Mouse (Mus musculus): ENCODE results near the gene Stk38l.

Gene Stk38l

DNA sequence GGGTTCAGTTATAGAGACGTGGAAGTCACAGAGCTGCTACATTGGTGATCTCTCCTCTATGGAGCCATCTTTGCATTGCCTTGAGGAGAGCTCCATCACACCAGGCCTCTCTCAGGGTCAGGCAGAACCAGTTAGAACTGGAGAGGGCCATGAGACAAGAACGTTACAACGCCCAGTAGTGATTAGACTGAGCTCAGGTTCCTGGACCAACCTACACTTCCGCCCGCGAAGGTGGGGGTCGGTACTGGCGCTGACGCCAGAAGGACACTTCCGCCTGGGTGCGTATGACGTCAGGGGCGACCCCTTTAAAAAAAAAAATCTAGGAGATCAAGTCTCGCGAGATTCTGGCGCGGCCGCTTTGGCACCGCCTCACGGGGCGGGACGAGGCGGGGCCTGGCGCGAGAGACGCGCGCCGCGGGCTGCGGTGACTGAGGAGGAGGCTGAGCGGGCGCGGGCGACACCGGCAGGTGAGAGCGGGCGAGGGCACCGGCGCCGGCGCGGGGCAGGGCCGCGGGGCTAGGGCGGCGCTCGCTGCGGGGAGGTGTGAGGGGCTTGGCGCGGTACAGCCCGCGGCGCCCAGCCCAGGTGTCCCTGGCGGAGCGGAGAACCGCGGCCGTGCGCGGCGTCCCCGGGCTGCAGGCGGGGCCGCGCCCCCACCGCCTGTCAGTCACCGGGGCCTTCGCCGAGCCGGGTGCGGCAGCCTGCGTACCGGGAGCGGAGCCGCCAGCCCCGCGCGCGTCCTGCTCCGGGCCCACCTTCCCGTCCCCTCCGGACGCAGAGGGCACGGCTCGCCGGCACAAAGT lies at the start of gene Stk38l:
TSS of gene Stk38l (plus strand) at position 415 of the 803 bp plus-strand sequence.
- peak; percentile 91 to 93 for DNase-seq

GRCm38 (mm10) chr6:146676904-146677303 lies 47.9 kb upstream of the Stk38l start:
- no peak for DNase-seq

GRCm38 (mm10) chr6:146678136-146679070 lies 46.4 kb upstream of the Stk38l start:
- no peak for DNase-seq

GRCm38 (mm10) chr6:146683881-146684280 lies 40.9 kb upstream of the Stk38l start:
- no peak for DNase-seq

- peak; percentile 74 to 78 for DNase-seq
Observed at GRCm38 (mm10) chr6:146685781-146686308, 39.0 kb upstream of the Stk38l start.

- peak; percentile 21 to 27 for DNase-seq
Observed at GRCm38 (mm10) chr6:146686463-146687196, 38.2 kb upstream of the Stk38l start.

DNA sequence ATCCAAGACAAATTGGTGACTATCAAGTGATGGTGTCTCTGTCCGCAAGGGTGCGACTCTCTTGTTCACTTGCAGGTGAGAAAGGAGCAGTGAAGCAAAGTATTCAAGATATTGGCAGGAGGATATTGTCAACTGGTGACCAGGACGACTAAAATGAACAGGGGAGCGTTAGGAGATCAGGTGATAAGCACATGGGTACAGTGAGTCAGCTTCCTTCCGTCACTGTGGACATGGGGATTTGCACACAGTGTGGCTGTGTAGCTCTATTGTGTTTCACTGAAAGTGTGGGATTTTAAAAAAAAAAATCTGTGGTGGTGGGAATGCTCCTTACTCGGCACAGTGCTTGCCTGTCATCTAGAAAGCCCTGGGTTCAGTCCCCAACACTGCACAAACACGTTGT lies 36.8 kb upstream of the Stk38l start:
- DNase-seq, result no peak

GRCm38 (mm10) chr6:146688861-146689260 lies 35.9 kb upstream of the Stk38l start:
- DNase-seq, result no peak

GRCm38 (mm10) chr6:146697767-146698166 lies 27.0 kb upstream of the Stk38l start:
- DNase-seq, result no peak

DNA sequence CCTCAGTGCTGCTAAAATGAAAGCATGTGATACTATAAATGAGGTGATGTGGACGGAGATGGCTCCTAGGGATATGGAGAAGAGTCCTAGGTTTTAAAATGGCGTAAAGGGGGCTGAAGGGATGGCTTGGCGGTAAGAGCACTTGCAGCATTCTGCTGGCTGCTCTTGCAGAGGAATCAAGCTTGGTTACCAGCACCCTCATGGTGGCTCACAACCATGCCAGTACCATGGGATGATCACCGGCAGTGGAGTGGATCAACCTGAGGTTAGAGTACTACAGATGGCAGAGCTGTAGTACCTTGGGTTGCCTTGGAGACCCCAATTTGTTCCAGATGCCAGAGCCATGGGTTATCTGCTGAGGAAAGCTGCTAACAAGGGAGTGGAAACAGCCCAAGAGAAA lies 26.4 kb upstream of the Stk38l start:
- DNase-seq, result no peak

DNA sequence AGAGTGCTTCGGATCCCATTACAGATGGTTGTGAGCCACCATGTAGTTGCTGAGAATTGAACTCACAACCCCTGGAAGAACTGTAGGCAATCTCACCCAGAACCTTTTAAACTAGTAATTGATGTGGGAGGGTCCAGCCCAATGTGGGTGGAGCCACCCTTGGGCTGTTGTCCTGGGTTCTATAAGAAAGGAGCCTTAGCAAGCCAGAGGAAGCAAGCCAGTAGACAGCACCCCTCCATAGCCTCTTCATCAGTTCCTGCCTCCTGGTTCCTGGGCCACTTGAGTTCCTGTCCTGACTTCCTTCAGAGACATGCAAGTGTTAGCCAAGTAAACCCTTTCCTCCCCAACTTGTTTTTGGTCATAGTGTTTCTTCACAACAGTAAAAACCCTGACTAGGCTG lies 24.3 kb upstream of the Stk38l start:
- no peak for DNase-seq

- peak in 1 of 2 experiments; percentile 16 for DNase-seq
Observed at GRCm38 (mm10) chr6:146702126-146702881, 22.5 kb upstream of the Stk38l start.

DNA sequence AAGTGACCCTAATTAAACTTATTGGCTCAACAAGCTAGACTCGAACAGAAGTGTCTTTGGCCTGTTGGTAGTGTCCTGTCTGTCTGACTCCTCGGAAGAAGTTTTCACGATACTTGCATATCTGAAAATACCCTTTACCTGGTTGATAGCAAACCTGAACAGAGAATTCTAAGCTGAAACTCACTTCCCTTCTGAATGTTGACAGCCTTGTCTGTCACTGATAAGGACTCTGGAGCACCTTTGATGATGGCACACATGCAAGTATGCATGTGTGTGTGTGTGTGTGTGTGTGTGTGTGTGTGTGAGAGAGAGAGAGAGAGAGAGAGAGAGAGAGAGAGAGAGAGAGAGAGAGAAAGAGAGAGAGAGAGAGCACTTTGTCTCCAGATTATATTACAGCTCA lies 21.4 kb upstream of the Stk38l start:
- DNase-seq, result no peak

DNA sequence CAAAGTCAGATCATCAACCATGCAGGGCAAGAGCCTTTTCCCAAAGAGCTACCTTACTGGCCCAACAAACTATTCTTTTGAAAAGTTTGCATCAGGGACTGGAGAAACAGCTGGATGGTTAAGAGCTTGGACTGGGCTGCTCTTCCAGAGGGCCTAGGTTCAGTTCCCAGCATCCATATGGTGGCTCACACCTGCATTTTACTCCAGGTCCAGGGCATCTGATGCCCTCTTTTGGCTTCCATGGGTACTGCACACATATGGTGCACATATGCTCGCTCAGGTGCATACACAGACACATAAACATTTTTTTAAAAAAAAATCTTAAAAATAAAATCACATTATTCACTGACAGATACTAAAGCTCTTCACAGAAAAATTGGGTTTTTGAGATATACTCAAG lies 19.2 kb upstream of the Stk38l start:
- no peak for DNase-seq

GRCm38 (mm10) chr6:146719606-146720005 lies 5.2 kb upstream of the Stk38l start:
- DNase-seq, result no peak

- DNase-seq, result no peak
Observed at GRCm38 (mm10) chr6:146723805-146724204, 990 bp upstream of the Stk38l start.

DNA sequence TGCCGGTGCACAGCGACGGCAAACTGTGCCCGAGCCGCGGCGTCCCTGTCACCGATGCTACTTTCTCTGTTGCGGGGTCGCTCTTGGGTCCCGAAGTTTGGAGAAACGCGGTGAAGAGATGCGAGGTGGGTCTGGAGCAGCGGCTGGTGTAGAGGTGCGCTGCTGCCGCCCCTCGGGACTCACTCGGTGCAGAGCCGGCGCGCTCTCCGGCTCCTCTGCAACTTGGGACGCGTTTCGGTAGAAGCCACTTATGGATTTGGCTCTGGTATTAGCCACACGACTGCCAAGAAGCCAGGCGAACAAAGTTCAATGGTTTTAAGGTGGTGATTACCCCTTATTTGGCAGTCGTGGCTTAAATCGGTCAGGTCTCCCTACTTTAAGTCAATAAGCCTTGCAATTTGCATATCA lies 593 bp downstream of the Stk38l start:
- DNase-seq, result peak; percentile 24 to 28

DNA sequence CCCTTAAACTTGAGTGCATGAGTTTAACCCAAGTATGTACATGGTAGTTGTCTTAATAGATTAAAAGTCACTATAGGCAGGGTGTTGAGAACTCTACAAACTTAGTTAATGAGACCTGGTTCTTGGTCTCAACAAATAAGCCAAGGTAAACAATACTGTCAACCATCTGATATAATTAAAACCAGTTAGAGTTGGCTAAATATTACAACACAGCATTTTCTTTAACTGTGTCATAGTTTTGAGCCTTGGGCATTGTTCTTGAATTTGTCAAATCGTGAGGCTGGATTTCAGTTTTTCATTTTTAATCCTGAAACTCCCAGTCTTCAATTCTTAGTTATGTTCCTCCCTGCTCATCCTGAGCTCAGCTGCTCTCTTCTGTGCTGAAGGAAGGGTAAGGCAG lies 6.2 kb downstream of the Stk38l start:
- no peak for DNase-seq

DNA sequence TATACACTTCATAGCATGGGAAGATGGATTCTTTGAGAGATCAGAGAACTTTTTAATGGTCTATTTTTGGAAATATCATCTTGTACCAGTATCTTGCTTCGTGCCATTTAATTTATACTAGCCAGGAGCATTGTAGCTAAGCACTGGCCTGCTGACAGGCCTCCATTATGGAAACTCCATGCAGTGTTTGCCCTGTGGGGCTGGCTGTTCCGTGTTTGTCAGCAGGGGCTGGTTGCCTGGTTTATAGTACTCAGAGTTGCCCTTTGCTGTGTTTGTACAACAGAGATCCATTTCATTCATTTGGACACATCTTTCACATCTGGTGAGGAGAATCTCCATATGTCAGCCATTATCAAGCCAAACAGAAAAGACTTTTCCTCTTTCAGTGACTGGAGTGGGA lies 6.9 kb downstream of the Stk38l start:
- no peak for DNase-seq

DNA sequence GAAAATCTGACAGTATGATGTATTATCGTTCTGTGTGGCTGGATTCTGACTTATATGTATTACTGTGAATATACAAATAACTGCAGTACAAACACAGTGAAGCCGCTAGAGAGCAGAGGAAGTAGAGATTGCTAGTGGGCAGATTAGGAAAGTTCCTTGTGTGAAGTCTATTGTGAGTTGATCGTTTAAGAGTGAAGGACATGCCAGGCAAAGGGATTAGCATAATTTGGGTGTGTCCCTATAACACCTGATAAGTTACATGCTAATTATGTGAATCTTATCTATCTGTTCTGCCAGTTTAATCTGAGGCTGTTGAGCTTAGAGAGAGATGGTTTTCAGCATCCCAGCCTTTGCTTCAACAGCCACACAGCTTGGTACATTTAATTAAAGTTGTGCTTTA lies 7.4 kb downstream of the Stk38l start:
- no peak for DNase-seq

GRCm38 (mm10) chr6:146732676-146733075 lies 7.9 kb downstream of the Stk38l start:
- no peak for DNase-seq

- DNase-seq, result no peak
Observed at GRCm38 (mm10) chr6:146733554-146733953, 8.8 kb downstream of the Stk38l start.

Data from lung, adult 18-20 months (tissue).